In the genomic region with DNA sequence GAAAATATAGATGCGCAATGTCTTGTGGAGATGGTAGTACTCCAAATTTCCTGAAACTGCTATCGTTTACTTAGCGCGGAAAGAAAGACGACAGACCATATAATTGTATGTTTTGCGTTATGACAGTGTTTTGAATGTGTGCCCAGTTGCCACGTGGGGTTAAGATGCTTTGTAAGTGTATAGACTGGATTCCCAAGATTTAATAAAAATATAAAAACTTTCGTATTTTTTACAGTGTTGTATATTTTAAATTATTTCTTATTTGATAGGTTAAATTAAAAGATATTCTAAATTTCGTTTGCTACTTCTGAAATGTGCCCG, we compare ENCODE assay signal across 8 mouse cellular contexts. TPM values are rescaled to one million over a fixed set of nuclear protein-coding genes. Genes with fewer than 3 reads are reported as not detected.
DNase-seq lines count a peak whose midpoint lies in the region; ATAC-seq and TF ChIP-seq lines count a peak whose summit lies in the region.

No protein-coding gene starts in this region.

- no peaks in the 10 kb centered on the region for H3K9me3 ChIP-seq in CH12.LX (replicated peaks; ENCODE audit: low read length)
- no peaks in the 10 kb centered on the region for H3K9me3 ChIP-seq in limb, embryonic 10.5 days (replicated peaks)
- no peaks in the 10 kb centered on the region for H3K9me3 ChIP-seq in neural tube, embryonic 13.5 days

- 13% methylated on average over 10 of the region's 10 CpGs for WGBS in limb, embryonic 10.5 days
- WGBS in neural tube, embryonic 13.5 days: 12% methylated on average over 10 of the region's 10 CpGs

- H3K4me1 ChIP-seq in CH12.LX (ENCODE audit: control insufficient read depth in 1 of 2, insufficient read depth in 2 of 2): peaks cover 0 to 11% of the 10 kb centered on the region in 2 experiments; a peak in 2 of 4 replicates
- peaks cover 12% of the 10 kb centered on the region for H3K4me1 ChIP-seq in limb, embryonic 10.5 days
- peaks cover 14% of the 10 kb centered on the region for H3K4me1 ChIP-seq in neural tube, embryonic 13.5 days (replicated peaks)

- TF ChIP-seq POLR2A in CH12.LX (IDR thresholded peaks at IDR 0.05; ENCODE audit: low read depth, low read length): no peak

- DNase-seq in heart, adult 8-10 months (ENCODE audit: low spot score): peak; percentile 14
- no peak for DNase-seq in heart, adult 9 months (ENCODE audit: low spot score in 2 of 2)
- DNase-seq in CH12.LX (ENCODE audit: extremely low read depth): no peak
- DNase-seq in limb, embryonic 10.5 days (ENCODE audit: low spot score): no peak
- DNase-seq in left cerebral cortex, adult 9 months (ENCODE audit: low spot score in 2 of 2): no peak
- no peak for DNase-seq in T-cell, adult 2 months (ENCODE audit: low spot score)

- H3K9ac ChIP-seq in CH12.LX (ENCODE audit: insufficient read depth, low read depth): peak overlapping the region; percentile 97
- H3K9ac ChIP-seq in neural tube, embryonic 13.5 days: peak overlapping the region; percentile 84

- peaks cover 2 to 22% of the 10 kb centered on the region in 2 experiments for H3K36me3 ChIP-seq in CH12.LX (replicated peaks in 1 of 2; ENCODE audit: control insufficient read depth in 1 of 2, insufficient read depth in 1 of 2, low read length in 1 of 2)
- H3K36me3 ChIP-seq in limb, embryonic 10.5 days: peaks cover 25% of the 10 kb centered on the region
- peaks cover 5% of the 10 kb centered on the region for H3K36me3 ChIP-seq in neural tube, embryonic 13.5 days

- H3K27me3 ChIP-seq in CH12.LX (replicated peaks): no peaks in the 10 kb centered on the region
- H3K27me3 ChIP-seq in limb, embryonic 10.5 days (ENCODE audit: low read depth, poor library complexity, severe bottlenecking): no peaks in the 10 kb centered on the region
- no peaks in the 10 kb centered on the region for H3K27me3 ChIP-seq in neural tube, embryonic 13.5 days

- peak overlapping the region; percentile 100 for H3K4me2 ChIP-seq in CH12.LX (ENCODE audit: insufficient read depth, low read depth, poor library complexity, severe bottlenecking)
- H3K4me2 ChIP-seq in neural tube, embryonic 13.5 days: peak overlapping the region; percentile 58

- ATAC-seq in erythroid progenitor cell, adult 5-6 weeks (replicated peaks; ENCODE audit: low FRiP score, poor library complexity, severe bottlenecking): peak; percentile 14; the same call in 1 of the 2 replicates
- peak; percentile 6; the same call in 1 of the 2 replicates for ATAC-seq in neural tube, embryonic 13.5 days (ENCODE audit: low read depth)

- TF ChIP-seq CTCF in CH12.LX (conservative IDR thresholded peaks at IDR 0.05 in 1 of 2, IDR thresholded peaks at IDR 0.05 in 1 of 2; ENCODE audit: low read depth in 2 of 2, low read length in 2 of 2): no peak

- peak overlapping the region; percentile 84 to 97 (median 84) for H3K4me3 ChIP-seq in CH12.LX (replicated peaks in 1 of 3; ENCODE audit: low read depth in 2 of 3, low read length in 2 of 3, poor library complexity in 1 of 3)
- H3K4me3 ChIP-seq in limb, embryonic 10.5 days: peak overlapping the region; percentile 86
- peak overlapping the region; percentile 75 for H3K4me3 ChIP-seq in neural tube, embryonic 13.5 days

- TF ChIP-seq EP300 in CH12.LX (IDR thresholded peaks at IDR 0.05; ENCODE audit: low read length): no peak

- no peak for TF ChIP-seq RAD21 in CH12.LX (IDR thresholded peaks at IDR 0.05; ENCODE audit: low read depth, low read length)

- H3K79me2 ChIP-seq in CH12.LX (replicated peaks; ENCODE audit: control insufficient read depth, extremely low read depth, insufficient read depth, poor library complexity, severe bottlenecking): peaks cover 14% of the 10 kb centered on the region

- in situ Hi-C loops in CH12.LX (cut with MboI; ENCODE audit: low pct_ligation_motif_present, low pct_unique_long_range_greater_than_20kb, low sequenced_read_pairs): no loop called here

- dilution Hi-C loops in CH12.LX (cut with MboI; ENCODE audit: extremely low pct_ligation_motif_present, extremely low pct_unique_long_range_greater_than_20kb, low sequenced_read_pairs): no loop called here

- peak overlapping the region; percentile 54; the same call in 1 of the 2 replicates for H3K27ac ChIP-seq in CH12.LX (ENCODE audit: insufficient read depth, low read depth)
- peak overlapping the region; percentile 98 for H3K27ac ChIP-seq in limb, embryonic 10.5 days
- peak overlapping the region; percentile 94 for H3K27ac ChIP-seq in neural tube, embryonic 13.5 days (replicated peaks)

TF ChIP-seq in CH12.LX, 34 proteins besides CTCF, POLR2A, EP300 and RAD21:
- no peak for TF ChIP-seq E2F4 (IDR thresholded peaks at IDR 0.05; ENCODE audit: insufficient replicate concordance, low read depth, low read length)
- peak; percentile 37 for TF ChIP-seq MAX (IDR thresholded peaks at IDR 0.05; ENCODE audit: low read length)
- TF ChIP-seq MYC (IDR thresholded peaks at IDR 0.05; ENCODE audit: low read depth, low read length): peak; percentile 89; the same call in 1 of the 2 replicates
- no peak for TF ChIP-seq JUN (IDR thresholded peaks at IDR 0.05; ENCODE audit: insufficient read depth, low read depth, low read length)
- TF ChIP-seq KAT2A (IDR thresholded peaks at IDR 0.05; ENCODE audit: insufficient replicate concordance, low read length): no peak
- no peak for TF ChIP-seq TBP (conservative IDR thresholded peaks at IDR 0.05; ENCODE audit: low read depth, low read length)
- TF ChIP-seq BHLHE40 (IDR thresholded peaks at IDR 0.05; ENCODE audit: low read depth, low read length): no peak
- 0 out of 2 replicates have a peak, but pooled peaks have one; percentile 72 for TF ChIP-seq CHD1 (IDR thresholded peaks at IDR 0.05; ENCODE audit: low read depth, low read length)
- no peak for TF ChIP-seq USF1 (IDR thresholded peaks at IDR 0.05; ENCODE audit: low read depth, low read length)
- peak; percentile 87 for TF ChIP-seq MXI1 (IDR thresholded peaks at IDR 0.05; ENCODE audit: low read depth, low read length)

RNA-seq across cellular contexts. Expression of a gene that starts 0.8 kb away (rescaled TPM):
- total RNA-seq in heart, adult 8-10 months (2022): 10 to 100 TPM; 17.6 to 19.0 (median 18.5) TPM
- total RNA-seq in CH12.LX (2012; rRNA removed) (24.1 and 24.5 TPM in 2 replicates), CH12.LX (2014; rRNA removed) (23.7 and 25.1 TPM in 2 replicates)
- polyA plus RNA-seq in CH12.LX (2012; ENCODE audit: insufficient read length, low read depth): 26.3 and 27.7 TPM in 2 replicates
- 5.4 and 11.3 TPM in 2 replicates for total RNA-seq in erythroid progenitor cell, adult 5-6 weeks (2015; ENCODE audit: low replicate concordance)
- total RNA-seq in erythroid progenitor cell, adult 5-6 weeks (2017; ENCODE audit: low replicate concordance): 4.2 and 8.6 TPM in 2 replicates
- polyA plus RNA-seq in limb, embryonic 10.5 days (2016; fragmentation: Nextera tagmentation; extraction: Ambion mirVana): 24.1 and 31.3 TPM in 2 replicates
- 26.0 and 28.0 TPM in 2 replicates for polyA plus RNA-seq in neural tube, embryonic 13.5 days (2015; fragmentation: Nextera tagmentation; extraction: Ambion mirVana)

RNA-seq across cellular contexts. Expression of a gene that starts 17.4 kb away (rescaled TPM):
- under 1 TPM; 0.16 to 0.50 (median 0.30) TPM for total RNA-seq in heart, adult 8-10 months (2022)
- total RNA-seq in CH12.LX (2012; rRNA removed): not detected in 2 replicates
- total RNA-seq in CH12.LX (2014; rRNA removed): not detected in 2 replicates
- not detected in 2 replicates for polyA plus RNA-seq in CH12.LX (2012; ENCODE audit: insufficient read length, low read depth)
- not detected in 2 replicates for total RNA-seq in erythroid progenitor cell, adult 5-6 weeks (2015; ENCODE audit: low replicate concordance)
- not detected in 2 replicates for total RNA-seq in erythroid progenitor cell, adult 5-6 weeks (2017; ENCODE audit: low replicate concordance)
- polyA plus RNA-seq in limb, embryonic 10.5 days (2016; fragmentation: Nextera tagmentation; extraction: Ambion mirVana): 0.08 and 0.15 TPM in 2 replicates
- 4.4 and 7.4 TPM in 2 replicates for polyA plus RNA-seq in neural tube, embryonic 13.5 days (2015; fragmentation: Nextera tagmentation; extraction: Ambion mirVana)

RNA-seq across cellular contexts. Expression of a gene that starts 49.1 kb away (rescaled TPM):
- total RNA-seq in heart, adult 8-10 months (2022): 10 to 100 TPM; 16.5 to 23.1 (median 21.4) TPM
- total RNA-seq in CH12.LX (2012; rRNA removed): 72.1 and 74.0 TPM in 2 replicates
- total RNA-seq in CH12.LX (2014; rRNA removed): 264 and 276 TPM in 2 replicates
- 98.3 and 107 TPM in 2 replicates for polyA plus RNA-seq in CH12.LX (2012; ENCODE audit: insufficient read length, low read depth)
- 82.2 and 119 TPM in 2 replicates for total RNA-seq in erythroid progenitor cell, adult 5-6 weeks (2015; ENCODE audit: low replicate concordance)
- total RNA-seq in erythroid progenitor cell, adult 5-6 weeks (2017; ENCODE audit: low replicate concordance): 38.7 and 84.1 TPM in 2 replicates
- polyA plus RNA-seq in limb, embryonic 10.5 days (2016; fragmentation: Nextera tagmentation; extraction: Ambion mirVana): 182 and 200 TPM in 2 replicates
- 74.3 and 85.5 TPM in 2 replicates for polyA plus RNA-seq in neural tube, embryonic 13.5 days (2015; fragmentation: Nextera tagmentation; extraction: Ambion mirVana)

RNA-seq across cellular contexts. Expression of a gene that starts 49.3 kb away (rescaled TPM):
- 10 to 100 TPM; 11.8 to 14.6 (median 13.0) TPM for total RNA-seq in heart, adult 8-10 months (2022)
- total RNA-seq in CH12.LX (2012; rRNA removed) (10.0 and 11.5 TPM in 2 replicates), CH12.LX (2014; rRNA removed) (17.5 and 17.7 TPM in 2 replicates)
- 7.6 and 8.5 TPM in 2 replicates for polyA plus RNA-seq in CH12.LX (2012; ENCODE audit: insufficient read length, low read depth)
- total RNA-seq in erythroid progenitor cell, adult 5-6 weeks (2015; ENCODE audit: low replicate concordance): 7.9 and 31.9 TPM in 2 replicates
- 14.0 and 27.2 TPM in 2 replicates for total RNA-seq in erythroid progenitor cell, adult 5-6 weeks (2017; ENCODE audit: low replicate concordance)
- polyA plus RNA-seq in limb, embryonic 10.5 days (2016; fragmentation: Nextera tagmentation; extraction: Ambion mirVana): 14.4 and 15.3 TPM in 2 replicates
- 42.6 and 43.1 TPM in 2 replicates for polyA plus RNA-seq in neural tube, embryonic 13.5 days (2015; fragmentation: Nextera tagmentation; extraction: Ambion mirVana)

RNA-seq across cellular contexts. Expression of a gene that starts 49.4 kb away (rescaled TPM):
- total RNA-seq in heart, adult 8-10 months (2022): under 1 TPM in 1 of 4 experiments, not detected in 3; 0.41 TPM
- total RNA-seq in CH12.LX (2012; rRNA removed) (2.4 and 2.7 TPM in 2 replicates), CH12.LX (2014; rRNA removed) (3.2 and 3.3 TPM in 2 replicates)
- 4.1 and 4.4 TPM in 2 replicates for polyA plus RNA-seq in CH12.LX (2012; ENCODE audit: insufficient read length, low read depth)
- total RNA-seq in erythroid progenitor cell, adult 5-6 weeks (2015; ENCODE audit: low replicate concordance): 2.9 and 21.0 TPM in 2 replicates
- total RNA-seq in erythroid progenitor cell, adult 5-6 weeks (2017; ENCODE audit: low replicate concordance): 6.2 and 6.4 TPM in 2 replicates
- polyA plus RNA-seq in limb, embryonic 10.5 days (2016; fragmentation: Nextera tagmentation; extraction: Ambion mirVana): 9.8 and 16.2 TPM in 2 replicates
- polyA plus RNA-seq in neural tube, embryonic 13.5 days (2015; fragmentation: Nextera tagmentation; extraction: Ambion mirVana): 15.9 and 23.6 TPM in 2 replicates
